Mouse (Mus musculus): Measurements from ENCODE around the gene Grcc10. TPM values are rescaled to one million over a fixed set of nuclear protein-coding genes. Genes with fewer than 3 reads are reported as not detected.
A peak's percentile ranks its signal among the peaks of the same experiment; 100 is the strongest.

The Grcc10 gene
- polyA plus RNA-seq, 1 experiment from 2014 or later: 848 TPM

DNA sequence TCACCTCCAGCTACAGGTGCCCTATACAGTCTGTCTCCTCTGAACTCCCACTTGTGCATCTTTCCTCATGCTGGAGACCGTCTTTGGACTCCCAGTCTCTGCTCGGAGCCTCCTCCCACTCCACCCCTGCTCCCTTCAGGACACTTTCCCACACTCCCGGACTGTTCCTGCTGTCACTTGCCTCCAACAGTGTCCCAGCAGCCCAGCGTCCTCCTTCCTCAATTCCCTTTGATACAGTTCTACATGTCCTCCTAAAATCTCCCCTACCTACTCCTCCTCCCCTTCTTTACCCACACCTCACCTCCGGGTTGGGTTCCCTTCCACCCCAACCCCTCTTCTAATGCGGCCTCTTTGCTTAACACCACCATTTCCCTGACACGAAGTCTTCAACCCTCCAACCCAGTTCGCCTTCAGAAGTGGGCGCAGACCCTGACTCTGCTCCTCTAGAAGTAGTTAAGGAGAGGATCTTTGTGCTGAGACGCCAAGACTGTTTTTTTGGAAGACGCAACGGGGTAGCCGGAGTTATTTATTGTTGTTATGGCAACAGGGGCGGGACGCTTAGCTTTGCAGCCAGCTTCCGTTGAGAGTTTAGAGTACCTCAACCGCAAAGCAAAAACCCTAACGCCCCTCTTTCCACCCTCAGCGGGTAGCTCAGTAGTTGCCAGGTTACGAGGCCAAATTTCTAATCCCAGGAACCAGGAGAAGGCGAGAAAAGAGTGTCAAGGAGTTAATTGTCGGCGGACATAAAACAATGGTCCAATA is 38.2 kb upstream of the Grcc10 start, which contains the start of gene Lrrc23:
Lrrc23 (minus strand) TSS at position 506 of the 762 bp plus-strand sequence.
- ATAC-seq (peak; percentile 71), DNase-seq (ENCODE audit: low spot score) (peak; percentile 80)
- Histone ChIP-seq H3K9me3 (replicated peaks; ENCODE audit: control insufficient read depth, low read length) (no peaks in the 10 kb centered on the region), H3K4me1 (ENCODE audit: control insufficient read depth, insufficient read depth, low read length) (peaks cover 2% of the 10 kb centered on the region; the same call in 1 of the 2 replicates), H3K4me3 (ENCODE audit: low read depth, low read length) (peak within 1 kb of the TSS; percentile 29), H3K36me3 (ENCODE audit: control insufficient read depth, insufficient read depth, low read length) (no peaks in the 10 kb centered on the region), H3K27me3 (replicated peaks; ENCODE audit: control insufficient read depth, insufficient read depth, low read length) (no peaks in the 10 kb centered on the region), H3K9ac (ENCODE audit: low read length) (peak within 1 kb of the TSS; percentile 1; the same call in 1 of the 2 replicates), H3K4me2 (ENCODE audit: low read length) (peak within 1 kb of the TSS; percentile 66), H3K27ac (ENCODE audit: low read depth, low read length) (no peak within 1 kb of the TSS)
- WGBS: 2% methylated on average over 23 of the region's 23 CpGs

DNA sequence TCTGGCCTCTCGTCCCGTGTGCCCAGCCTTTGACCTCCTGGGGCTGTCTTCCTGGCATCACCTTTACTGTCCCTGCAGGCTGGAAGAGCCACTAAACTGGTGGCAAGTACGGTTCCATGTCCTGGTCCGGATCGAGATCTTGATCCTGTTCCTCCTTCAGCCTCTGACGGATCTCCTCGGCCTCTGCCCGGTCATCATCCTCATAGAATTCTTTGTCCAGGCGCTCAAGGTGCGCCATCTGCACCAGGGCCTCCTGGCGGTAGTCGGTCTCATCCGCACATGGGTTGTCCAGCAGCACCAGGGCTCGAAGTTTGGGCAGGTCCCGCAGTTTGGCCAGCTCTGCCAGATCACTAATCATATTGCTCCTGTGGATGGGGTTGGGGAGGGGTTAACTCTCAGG is 29.3 kb upstream of the Grcc10 start:
- H3K36me3 ChIP-seq (ENCODE audit: control insufficient read depth, insufficient read depth, low read length): no peaks in the 10 kb centered on the region
- no peak overlapping the region for H3K4me2 ChIP-seq (ENCODE audit: low read length)
- H3K4me1 ChIP-seq (ENCODE audit: control insufficient read depth, insufficient read depth, low read length): peaks cover 5% of the 10 kb centered on the region
- DNase-seq (ENCODE audit: low spot score) (no peak), ATAC-seq (no peak)
- H3K4me3 ChIP-seq (ENCODE audit: low read depth, low read length): no peak overlapping the region
- H3K9ac ChIP-seq (ENCODE audit: low read length): no peak overlapping the region
- no peaks in the 10 kb centered on the region for H3K27me3 ChIP-seq (replicated peaks; ENCODE audit: control insufficient read depth, insufficient read depth, low read length)
- H3K27ac ChIP-seq (ENCODE audit: low read depth, low read length): no peak overlapping the region
- no peaks in the 10 kb centered on the region for H3K9me3 ChIP-seq (replicated peaks; ENCODE audit: control insufficient read depth, low read length)
- 92% methylated on average over 15 of the region's 15 CpGs for whole genome bisulfite sequencing

DNA sequence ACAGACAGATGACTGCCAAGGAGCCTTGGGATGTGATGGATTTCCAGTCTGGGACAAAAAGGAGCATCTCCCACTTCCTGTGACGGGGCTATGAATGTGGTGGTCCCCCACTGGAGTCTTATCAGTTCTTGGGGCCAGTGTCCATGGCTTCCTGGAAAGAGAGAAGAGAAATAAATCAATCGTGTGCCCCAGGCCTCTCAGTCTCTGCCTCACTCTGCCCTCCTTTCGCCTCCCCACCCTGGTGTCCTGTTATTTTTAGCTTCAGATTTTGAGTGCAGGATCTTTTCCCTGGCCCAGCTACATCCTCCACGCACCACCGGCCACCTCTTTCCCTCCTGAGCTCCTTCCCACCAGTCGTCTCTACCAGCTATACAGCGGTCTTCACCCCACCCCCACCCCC is 28.8 kb upstream of the Grcc10 start:
- H3K27ac ChIP-seq (ENCODE audit: low read depth, low read length): no peak overlapping the region
- H3K27me3 ChIP-seq (replicated peaks; ENCODE audit: control insufficient read depth, insufficient read depth, low read length): no peaks in the 10 kb centered on the region
- peak overlapping the region; percentile 43 for H3K4me3 ChIP-seq (ENCODE audit: low read depth, low read length)
- H3K9me3 ChIP-seq (replicated peaks; ENCODE audit: control insufficient read depth, low read length): no peaks in the 10 kb centered on the region
- ATAC-seq: no peak
- H3K9ac ChIP-seq (ENCODE audit: low read length): peak overlapping the region; percentile 71
- DNase-seq (ENCODE audit: low spot score): no peak
- H3K36me3 ChIP-seq (ENCODE audit: control insufficient read depth, insufficient read depth, low read length): no peaks in the 10 kb centered on the region
- 61% methylated on average over 7 of the region's 7 CpGs for whole genome bisulfite sequencing
- H3K4me2 ChIP-seq (ENCODE audit: low read length): peak overlapping the region; percentile 77
- peaks cover 5% of the 10 kb centered on the region for H3K4me1 ChIP-seq (ENCODE audit: control insufficient read depth, insufficient read depth, low read length)

DNA sequence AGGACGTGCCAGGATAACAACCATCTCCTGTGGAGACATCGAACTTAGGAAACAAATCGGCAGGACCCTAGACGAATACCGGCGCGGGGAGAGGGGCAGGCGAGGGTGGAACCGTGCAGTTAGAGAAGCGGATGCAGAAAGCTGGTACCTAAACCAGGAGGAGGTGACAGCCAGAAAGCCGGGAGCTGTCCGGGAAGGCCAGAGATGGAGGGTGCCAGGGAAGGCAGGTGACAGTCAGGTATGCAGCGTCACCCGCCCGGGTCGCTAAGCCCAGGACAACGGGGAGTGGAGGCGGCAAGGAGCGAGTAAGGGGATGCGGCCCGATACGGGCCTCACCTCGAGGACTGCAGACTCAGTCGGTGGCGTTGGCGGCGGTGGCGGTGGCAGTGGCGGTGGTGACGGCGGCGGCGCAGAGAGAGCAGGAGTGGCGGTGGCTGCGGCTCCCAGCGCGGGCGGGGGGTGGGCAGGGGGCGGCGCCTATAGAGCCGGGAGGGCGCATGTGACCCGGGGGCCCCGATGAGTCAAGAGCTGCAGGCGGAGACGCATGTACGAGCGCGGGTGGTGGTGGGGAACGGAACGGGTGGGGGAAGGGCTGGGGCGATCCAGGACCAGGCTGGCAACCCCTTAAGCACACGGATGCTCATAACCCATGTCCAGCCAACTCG is 28.1 kb upstream of the Grcc10 start, which contains the start of gene Eno2:
Eno2 (minus strand) TSS at position 573 of the 665 bp plus-strand sequence.
- Histone ChIP-seq H3K27me3 (replicated peaks; ENCODE audit: control insufficient read depth, insufficient read depth, low read length) (no peaks in the 10 kb centered on the region), H3K4me2 (ENCODE audit: low read length) (peak within 1 kb of the TSS; percentile 77), H3K36me3 (ENCODE audit: control insufficient read depth, insufficient read depth, low read length) (no peaks in the 10 kb centered on the region), H3K9ac (ENCODE audit: low read length) (peak within 1 kb of the TSS; percentile 71), H3K4me3 (ENCODE audit: low read depth, low read length) (peak within 1 kb of the TSS; percentile 43), H3K27ac (ENCODE audit: low read depth, low read length) (peak within 1 kb of the TSS; percentile 27; the same call in 1 of the 2 replicates), H3K9me3 (replicated peaks; ENCODE audit: control insufficient read depth, low read length) (no peaks in the 10 kb centered on the region), H3K4me1 (ENCODE audit: control insufficient read depth, insufficient read depth, low read length) (peaks cover 5% of the 10 kb centered on the region)
- peak; percentile 76 for DNase-seq (ENCODE audit: low spot score)
- under 1% methylated on average over 54 of the region's 54 CpGs for WGBS
- ATAC-seq: peak; percentile 86

DNA sequence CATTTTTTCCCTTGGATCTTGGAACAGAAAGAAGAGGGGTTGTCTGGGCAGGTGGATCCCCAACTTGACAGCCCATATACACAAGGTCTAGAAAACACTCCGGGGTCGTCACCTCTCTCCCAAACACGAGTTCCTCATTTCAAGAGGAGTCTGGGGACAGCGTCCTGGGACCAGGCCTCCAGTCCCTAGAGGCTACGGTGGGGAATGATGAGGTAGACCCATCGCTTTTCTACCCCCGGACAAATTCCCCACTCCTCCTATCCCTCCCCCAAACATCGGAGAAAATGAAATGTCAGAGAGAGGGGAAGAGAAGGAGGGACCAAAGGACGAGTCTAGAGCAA is 27.5 kb upstream of the Grcc10 start:
- WGBS: 8% methylated on average over 9 of the region's 9 CpGs
- ATAC-seq: peak; percentile 10
- Histone ChIP-seq H3K27me3 (replicated peaks; ENCODE audit: control insufficient read depth, insufficient read depth, low read length) (no peaks in the 10 kb centered on the region), H3K9me3 (replicated peaks; ENCODE audit: control insufficient read depth, low read length) (no peaks in the 10 kb centered on the region), H3K36me3 (ENCODE audit: control insufficient read depth, insufficient read depth, low read length) (no peaks in the 10 kb centered on the region), H3K4me1 (ENCODE audit: control insufficient read depth, insufficient read depth, low read length) (peaks cover 5% of the 10 kb centered on the region), H3K4me2 (ENCODE audit: low read length) (peak overlapping the region; percentile 77), H3K9ac (ENCODE audit: low read length) (peak overlapping the region; percentile 71; the same call in 1 of the 2 replicates), H3K4me3 (ENCODE audit: low read depth, low read length) (peak overlapping the region; percentile 43), H3K27ac (ENCODE audit: low read depth, low read length) (no peak overlapping the region)
- DNase-seq (ENCODE audit: low spot score): no peak

DNA sequence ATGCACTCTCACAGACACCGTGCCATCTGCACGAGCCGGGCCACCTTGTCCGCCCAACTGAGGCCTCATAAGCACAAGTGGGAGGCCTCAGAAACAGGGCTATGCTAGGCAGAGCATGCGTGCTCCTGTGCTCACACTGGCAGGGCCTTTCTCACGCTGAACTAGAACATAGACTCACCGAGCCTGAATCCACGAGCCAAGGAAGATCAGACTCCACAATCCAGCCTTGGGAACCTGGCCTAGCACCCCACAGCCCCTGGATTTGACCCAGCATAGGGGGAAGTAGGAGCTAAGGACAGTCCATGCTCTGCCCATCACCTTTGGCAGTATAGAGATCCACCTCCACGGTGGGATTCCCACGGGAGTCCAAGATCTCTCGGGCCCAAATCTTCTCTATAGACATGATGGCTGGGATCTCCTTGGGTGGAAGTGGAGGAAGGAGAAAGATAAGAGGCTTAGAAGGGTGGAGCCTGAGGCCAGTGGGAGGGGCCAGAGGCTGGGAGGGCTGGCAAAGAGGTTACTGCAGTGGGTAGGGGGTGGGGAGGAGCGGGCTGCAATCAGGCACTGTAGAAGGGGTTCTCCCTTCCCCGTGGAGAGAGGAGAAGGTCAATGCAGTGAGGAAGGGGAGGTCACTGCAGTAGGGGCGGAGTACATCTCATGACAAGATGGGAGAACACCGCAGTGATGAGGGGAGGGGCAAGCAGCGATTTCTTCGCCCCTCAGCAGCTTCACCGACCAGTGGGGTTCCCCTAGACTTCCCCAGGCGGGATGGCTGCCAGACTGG is 26.9 kb upstream of the Grcc10 start:
- no peak overlapping the region for H3K27ac ChIP-seq (ENCODE audit: low read depth, low read length)
- H3K9ac ChIP-seq (ENCODE audit: low read length): no peak overlapping the region; the same call in 1 of the 2 replicates
- H3K4me2 ChIP-seq (ENCODE audit: low read length): peak overlapping the region; percentile 77
- peak; percentile 14 for DNase-seq (ENCODE audit: low spot score)
- 0 out of 2 replicates have a peak, but pooled peaks have one; percentile 19 for ATAC-seq
- H3K4me1 ChIP-seq (ENCODE audit: control insufficient read depth, insufficient read depth, low read length): peaks cover 5% of the 10 kb centered on the region
- H3K36me3 ChIP-seq (ENCODE audit: control insufficient read depth, insufficient read depth, low read length): no peaks in the 10 kb centered on the region
- no peaks in the 10 kb centered on the region for H3K27me3 ChIP-seq (replicated peaks; ENCODE audit: control insufficient read depth, insufficient read depth, low read length)
- WGBS: 23% methylated on average over 19 of the region's 19 CpGs
- H3K4me3 ChIP-seq (ENCODE audit: low read depth, low read length): peak overlapping the region; percentile 43
- H3K9me3 ChIP-seq (replicated peaks; ENCODE audit: control insufficient read depth, low read length): no peaks in the 10 kb centered on the region

DNA sequence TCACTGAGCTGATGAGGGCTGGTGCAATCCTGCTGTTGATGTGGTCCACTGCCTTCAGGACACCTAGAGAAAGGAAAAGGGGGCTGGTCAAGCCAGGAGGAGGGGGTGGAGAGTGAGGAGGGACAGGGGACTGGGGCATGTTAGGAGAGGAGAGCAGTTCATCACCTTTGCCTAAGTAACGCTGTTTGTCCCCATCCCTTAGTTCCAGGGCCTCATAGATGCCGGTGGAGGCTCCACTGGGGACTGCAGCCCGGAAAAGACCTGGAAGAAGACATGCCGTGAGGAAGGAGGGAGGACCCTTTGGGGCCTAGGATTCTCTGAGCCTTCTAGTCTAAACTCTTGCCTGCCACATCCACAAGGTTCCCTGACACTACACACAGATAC is 26.4 kb upstream of the Grcc10 start:
- no peak overlapping the region; the same call in 1 of the 2 replicates for H3K9ac ChIP-seq (ENCODE audit: low read length)
- H3K4me2 ChIP-seq (ENCODE audit: low read length): 0 out of 2 replicates have a peak overlapping the region, but pooled peaks have one; percentile 77
- no peaks in the 10 kb centered on the region for H3K27me3 ChIP-seq (replicated peaks; ENCODE audit: control insufficient read depth, insufficient read depth, low read length)
- H3K27ac ChIP-seq (ENCODE audit: low read depth, low read length): no peak overlapping the region
- H3K9me3 ChIP-seq (replicated peaks; ENCODE audit: control insufficient read depth, low read length): no peaks in the 10 kb centered on the region
- ATAC-seq (no peak), DNase-seq (ENCODE audit: low spot score) (no peak)
- no peak overlapping the region for H3K4me3 ChIP-seq (ENCODE audit: low read depth, low read length)
- H3K4me1 ChIP-seq (ENCODE audit: control insufficient read depth, insufficient read depth, low read length): peaks cover 5% of the 10 kb centered on the region
- 31% methylated on average over 4 of the region's 4 CpGs for WGBS
- H3K36me3 ChIP-seq (ENCODE audit: control insufficient read depth, insufficient read depth, low read length): no peaks in the 10 kb centered on the region

DNA sequence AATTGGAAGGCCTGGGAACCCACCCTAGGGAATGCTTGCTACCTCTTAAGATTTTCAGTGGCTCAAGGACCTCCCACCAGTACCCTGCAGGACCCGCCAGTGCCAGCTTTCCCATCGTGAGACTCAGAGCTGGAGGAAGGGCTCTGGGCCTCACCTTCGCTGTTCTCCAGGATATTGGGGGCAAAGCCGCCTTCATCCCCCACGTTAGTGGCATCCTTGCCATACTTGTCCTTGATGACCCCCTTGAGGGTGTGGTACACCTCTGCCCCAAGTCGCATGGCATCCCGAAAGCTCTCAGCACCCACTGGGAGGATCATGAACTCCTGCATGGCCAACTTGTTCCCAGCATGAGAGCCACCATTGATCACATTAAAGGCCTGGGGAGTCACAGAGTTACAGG is 24.8 kb upstream of the Grcc10 start:
- 85% methylated on average over 7 of the region's 7 CpGs for WGBS
- no peak overlapping the region for H3K4me3 ChIP-seq (ENCODE audit: low read depth, low read length)
- no peaks in the 10 kb centered on the region for H3K27me3 ChIP-seq (replicated peaks; ENCODE audit: control insufficient read depth, insufficient read depth, low read length)

More for the DNA sequence above, 24.8 kb upstream of the Grcc10 start:
- Histone ChIP-seq H3K27ac (ENCODE audit: low read depth, low read length) (no peak overlapping the region), H3K9me3 (replicated peaks; ENCODE audit: control insufficient read depth, low read length) (no peaks in the 10 kb centered on the region), H3K36me3 (ENCODE audit: control insufficient read depth, insufficient read depth, low read length) (no peaks in the 10 kb centered on the region), H3K4me2 (ENCODE audit: low read length) (no peak overlapping the region), H3K9ac (ENCODE audit: low read length) (no peak overlapping the region), H3K4me1 (ENCODE audit: control insufficient read depth, insufficient read depth, low read length) (peaks cover 5% of the 10 kb centered on the region)
- no peak for DNase-seq (ENCODE audit: low spot score)
- no peak for ATAC-seq
